Mouse (Mus musculus) spleen, adult 2 months (tissue): ENCODE measurements around the gene Tex101.
"Not testable (repeated sequence)": the region's sequence is repeated elsewhere in the genome, so short reads cannot be mapped to it uniquely, and the experiment has no call there.

Experiments used
- CTCF ChIP-seq: fragments of 200-500 bp; IDR thresholded peaks from 2 replicates; pipeline ENCODE4 v1.5.1; 2011; ENCODE audit warnings: mild to moderate bottlenecking, inconsistent platforms; ENCODE audit not compliant: insufficient read depth, insufficient read length, insufficient replicate concordance; ENCODE audit errors: extremely low read depth
- POLR2A ChIP-seq: fragments of 200-500 bp; IDR thresholded peaks from 2 replicates; pipeline ENCODE4 v1.6.1; 2011; ENCODE audit warnings: low read depth, low read length, inconsistent platforms

GRCm38 (mm10) chr7:24618374-24618773, 58.1 kb downstream of the Tex101 start:
- TF ChIP-seq CTCF, POLR2A: not testable (repeated sequence)
